Mouse (Mus musculus): ENCODE data around the gene Olfr298.

The Olfr298 gene

DNA sequence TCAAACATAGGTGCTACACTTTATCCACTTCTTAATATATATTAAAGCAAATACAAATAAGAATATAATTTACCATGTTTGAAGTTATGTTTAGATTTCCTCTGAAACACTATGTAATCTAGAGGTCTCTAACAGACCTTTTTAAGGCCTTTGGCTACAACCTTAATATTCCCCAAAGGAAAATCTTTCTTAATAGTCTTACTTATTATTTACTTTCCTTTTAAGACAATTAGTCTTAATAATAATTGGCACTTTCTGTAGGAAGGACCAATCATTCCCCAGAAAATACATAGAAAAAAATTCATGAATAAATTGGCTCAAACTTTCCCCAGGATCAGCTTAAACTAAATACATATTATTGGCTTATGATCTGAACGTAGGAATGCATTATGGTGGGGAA lies at the start of gene Olfr298:
Gene Olfr298, minus strand, starts transcription at position 101 of the 400 bp plus-strand sequence.
- DNase-seq, result no peak

DNA sequence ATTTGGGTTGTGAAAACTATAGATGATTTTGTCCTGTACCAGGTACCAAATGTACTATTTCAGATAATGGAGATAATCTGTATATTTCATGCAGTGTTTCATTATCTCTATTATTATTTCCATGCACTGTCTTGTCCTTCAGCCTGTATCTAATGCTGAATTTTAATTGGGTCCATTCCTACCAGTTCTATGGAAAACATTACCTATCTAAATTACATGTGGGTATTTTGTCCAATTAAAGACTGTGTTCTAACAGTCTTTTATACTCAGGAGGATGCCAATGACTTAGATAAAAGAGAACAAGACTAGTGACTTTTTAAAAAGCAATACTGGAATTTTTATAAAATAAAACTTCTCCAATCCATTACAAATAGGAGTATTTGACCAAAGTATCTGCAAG lies 27.4 kb upstream of the Olfr298 start, which contains the start of gene Olfr297:
Gene Olfr297, plus strand, starts transcription at position 301 of the 400 bp plus-strand sequence.
- DNase-seq, result no peak

DNA sequence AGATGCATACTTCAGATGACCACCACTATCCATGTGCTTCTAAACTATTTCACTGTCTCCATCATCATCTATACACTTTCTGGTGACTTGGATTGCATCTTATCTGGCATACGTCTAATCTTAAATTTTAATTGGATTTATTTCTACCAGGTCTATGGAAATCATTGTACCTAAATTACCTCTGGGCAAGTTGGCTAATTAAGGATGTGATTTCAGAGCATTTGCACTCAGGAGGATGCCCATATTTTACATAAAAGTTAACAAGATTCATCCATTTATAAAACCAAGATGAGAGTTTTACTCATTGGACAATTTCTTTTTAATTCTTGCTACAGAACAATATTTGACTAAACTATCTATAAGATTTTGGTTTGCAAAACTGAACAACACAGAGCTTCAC lies 32.7 kb downstream of the Olfr298 start, which contains the start of gene Olfr299:
Gene Olfr299, plus strand, starts transcription at position 301 of the 400 bp plus-strand sequence.
- DNase-seq, result no peak
